Mouse (Mus musculus) bone marrow macrophage, adult 2 months (primary cell): ENCODE measurements around the gene Syt13. TPM values are rescaled to one million over a fixed set of nuclear protein-coding genes. Genes with fewer than 3 reads are reported as not detected.

Experiments
- H3K27ac ChIP-seq: 2 replicates; pipeline ENCODE4 v1.5.1; 2012; ENCODE audit warnings: low read depth, low read length; ENCODE audit not compliant: insufficient read depth
- H3K4me1 ChIP-seq: 2 replicates; pipeline ENCODE4 v1.6.1; 2012; ENCODE audit warnings: low read length; ENCODE audit not compliant: control insufficient read depth, insufficient read depth
- H3K4me3 ChIP-seq: 2 replicates; pipeline ENCODE4 v1.5.1; 2012; ENCODE audit warnings: mild to moderate bottlenecking, low read length, moderate library complexity; ENCODE audit not compliant: insufficient read depth
- CTCF ChIP-seq: IDR thresholded peaks from 2 replicates; pipeline ENCODE4 v1.5.1; 2012; ENCODE audit warnings: low read depth, mild to moderate bottlenecking, low read length, moderate library complexity
- POLR2A ChIP-seq: IDR thresholded peaks from 2 replicates; pipeline ENCODE4 v1.6.1; 2012; ENCODE audit warnings: mild to moderate bottlenecking, low read depth, low read length, borderline replicate concordance
- polyA plus RNA-seq: library from polyadenylated mRNA; stranded (reverse); fragments of >200 nt; gene quantifications from 2 replicates; pipeline ENCODE4 v1.2.4, GENCODE M21; 2012; ENCODE audit not compliant: missing spikeins, insufficient read depth, insufficient read length

The Syt13 gene
- polyA plus RNA-seq, 1 experiment, result not detected

DNA sequence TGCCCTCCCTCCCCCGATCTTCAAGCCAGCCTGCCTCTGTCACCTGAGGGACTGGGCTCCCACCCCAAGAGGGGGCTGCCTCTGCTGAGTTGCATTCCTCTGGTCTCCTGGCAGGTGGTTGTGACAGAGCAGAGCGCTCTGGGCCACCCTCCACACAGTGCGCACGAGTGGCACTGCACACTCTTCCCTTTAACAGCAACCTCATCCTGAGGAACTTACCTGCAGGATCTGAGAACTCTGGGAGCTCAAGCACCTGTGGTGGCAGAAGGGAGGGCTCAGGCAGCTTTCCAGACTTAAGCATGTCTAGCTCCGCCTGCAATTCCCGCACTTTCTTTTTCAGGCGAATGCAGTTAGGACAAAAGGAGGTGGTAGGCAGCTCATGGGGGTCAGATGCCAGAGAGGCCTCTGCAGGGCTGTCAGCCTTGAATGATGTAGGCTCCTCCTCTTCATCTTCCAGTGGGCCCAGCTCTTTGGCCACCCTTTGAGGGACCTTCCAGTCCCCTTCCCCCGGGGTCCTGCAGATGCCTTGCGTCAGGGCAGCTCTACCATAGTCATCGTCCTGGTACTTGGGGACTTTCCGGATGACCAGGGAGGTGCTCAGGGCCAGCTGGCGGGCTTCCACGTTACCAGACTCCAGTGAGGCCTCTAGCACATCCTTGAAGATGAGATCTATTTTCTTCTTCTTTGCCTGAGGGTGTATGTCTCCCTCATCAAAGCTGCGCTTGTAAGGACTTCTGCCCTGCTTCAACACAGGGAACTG lies 60.3 kb downstream of the Syt13 start:
- H3K4me3 ChIP-seq, result no peak overlapping the region
- TF ChIP-seq POLR2A, result no peak
- no peak for TF ChIP-seq CTCF
- H3K27ac ChIP-seq, result no peak overlapping the region
- H3K4me1 ChIP-seq, result no peaks in the 10 kb centered on the region

DNA sequence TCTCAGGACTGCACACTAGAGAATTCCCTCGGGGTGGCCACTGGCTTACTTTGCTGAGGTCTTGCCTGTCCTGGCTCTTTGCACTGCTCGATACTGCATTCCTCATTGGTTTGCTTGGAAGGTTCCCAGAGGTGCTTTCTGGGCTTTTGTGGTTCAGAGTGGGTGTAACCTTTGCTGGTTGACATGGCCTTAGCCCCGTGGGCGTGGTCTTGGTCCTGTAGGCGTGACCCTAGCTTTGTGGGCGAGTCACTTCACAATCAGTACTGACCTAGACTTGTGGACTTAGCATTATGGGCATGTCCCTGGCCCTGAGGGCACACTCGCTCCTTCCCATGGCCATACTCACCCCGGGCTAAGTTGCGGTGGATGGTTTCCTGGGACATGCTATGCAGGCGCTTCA lies 65.3 kb downstream of the Syt13 start:
- no peak for TF ChIP-seq CTCF
- TF ChIP-seq POLR2A, result no peak
- Histone ChIP-seq H3K4me3 (no peak overlapping the region), H3K27ac (no peak overlapping the region), H3K4me1 (no peaks in the 10 kb centered on the region)

DNA sequence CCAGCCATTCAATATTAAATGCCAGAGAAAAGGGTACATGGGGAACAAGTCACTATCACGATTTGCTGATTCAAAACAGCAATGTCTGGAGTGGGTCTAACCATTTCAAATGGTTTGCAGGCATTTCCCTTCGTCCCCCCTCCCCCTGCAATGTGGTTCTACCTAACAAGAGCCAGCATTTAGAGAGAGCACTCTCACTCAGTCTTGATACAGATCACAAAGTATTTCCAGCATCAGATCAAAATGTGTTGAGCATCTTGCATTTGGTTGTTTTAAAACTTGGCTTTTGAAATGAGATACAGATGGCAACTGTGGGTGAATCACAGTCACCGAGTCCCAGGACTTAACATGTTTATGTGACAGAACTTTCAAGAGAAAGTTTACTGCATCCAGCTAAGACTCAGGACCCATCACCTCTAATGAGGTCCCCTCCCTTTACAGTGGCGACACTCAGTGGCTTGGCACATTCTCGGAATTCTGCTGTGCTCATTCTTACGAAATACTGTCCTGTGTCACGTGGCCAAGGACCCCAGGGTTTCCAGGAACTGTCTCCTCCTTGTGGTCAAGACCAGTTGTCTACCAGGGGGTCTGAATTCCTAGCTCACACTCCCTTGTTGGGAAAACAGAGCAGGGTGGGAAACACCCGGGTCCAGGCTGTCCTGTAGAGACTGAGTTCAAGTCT lies 67.8 kb downstream of the Syt13 start:
- H3K27ac ChIP-seq, result no peak overlapping the region
- H3K4me1 ChIP-seq, result no peaks in the 10 kb centered on the region
- H3K4me3 ChIP-seq, result no peak overlapping the region
- TF ChIP-seq POLR2A (no peak), CTCF (no peak)

DNA sequence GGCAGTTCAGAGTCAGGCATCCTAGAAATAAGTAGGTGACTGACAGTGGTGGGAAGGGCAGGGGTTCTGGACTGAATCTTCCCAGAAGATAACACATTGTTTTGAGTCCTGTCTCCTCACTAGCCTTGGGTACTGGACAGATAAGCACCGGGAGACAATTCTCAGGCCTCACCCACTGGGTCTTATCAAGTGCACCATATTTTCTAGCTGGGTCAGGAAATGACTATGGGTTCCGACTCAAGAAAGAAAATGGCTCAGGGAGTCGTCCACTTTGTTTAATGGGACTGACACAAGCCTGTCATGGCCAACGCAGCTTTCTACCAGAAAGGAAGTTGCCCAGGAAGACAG lies 68.3 kb downstream of the Syt13 start:
- H3K27ac ChIP-seq, result no peak overlapping the region
- no peaks in the 10 kb centered on the region for H3K4me1 ChIP-seq
- TF ChIP-seq CTCF, result no peak
- TF ChIP-seq POLR2A, result no peak
- H3K4me3 ChIP-seq, result no peak overlapping the region

DNA sequence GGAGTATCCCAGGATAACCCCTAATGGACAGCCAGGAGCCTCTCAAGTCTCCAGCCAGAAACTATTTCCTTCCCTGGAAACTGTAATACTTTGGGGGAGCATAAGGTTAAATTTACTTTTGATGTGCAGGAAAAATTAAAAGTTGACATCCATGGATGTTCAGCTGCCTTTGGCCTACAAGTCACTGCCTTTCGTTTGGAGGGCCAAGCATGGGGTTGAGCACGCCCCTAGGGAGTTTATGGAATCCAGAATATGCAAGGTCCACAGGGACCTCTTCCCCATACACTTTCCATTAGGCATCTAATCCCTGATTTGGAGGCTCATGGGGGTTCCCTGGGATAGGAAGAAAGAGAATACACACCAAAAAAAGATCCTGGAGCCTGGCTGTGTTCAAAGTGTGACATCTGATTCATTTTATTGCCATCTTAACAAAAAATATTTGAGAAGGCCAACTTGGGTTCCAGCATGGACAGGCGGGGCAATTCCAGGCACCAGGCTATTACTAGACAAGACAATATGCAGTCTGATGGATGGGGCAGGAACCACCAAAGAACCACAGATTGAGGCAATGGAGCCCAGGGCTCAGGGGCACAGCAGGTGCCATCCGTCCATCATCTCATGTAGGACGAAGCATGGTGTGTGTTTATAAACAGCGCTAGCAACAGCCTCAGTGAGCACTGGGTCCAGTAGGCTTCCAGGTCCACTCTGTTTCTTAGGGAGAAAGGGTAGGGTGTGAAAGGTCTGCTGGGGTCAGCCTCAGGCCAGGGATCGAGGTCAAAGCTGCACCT lies 69.6 kb downstream of the Syt13 start:
- Histone ChIP-seq H3K4me3 (no peak overlapping the region), H3K27ac (no peak overlapping the region), H3K4me1 (no peaks in the 10 kb centered on the region)
- TF ChIP-seq POLR2A (no peak), CTCF (no peak)

DNA sequence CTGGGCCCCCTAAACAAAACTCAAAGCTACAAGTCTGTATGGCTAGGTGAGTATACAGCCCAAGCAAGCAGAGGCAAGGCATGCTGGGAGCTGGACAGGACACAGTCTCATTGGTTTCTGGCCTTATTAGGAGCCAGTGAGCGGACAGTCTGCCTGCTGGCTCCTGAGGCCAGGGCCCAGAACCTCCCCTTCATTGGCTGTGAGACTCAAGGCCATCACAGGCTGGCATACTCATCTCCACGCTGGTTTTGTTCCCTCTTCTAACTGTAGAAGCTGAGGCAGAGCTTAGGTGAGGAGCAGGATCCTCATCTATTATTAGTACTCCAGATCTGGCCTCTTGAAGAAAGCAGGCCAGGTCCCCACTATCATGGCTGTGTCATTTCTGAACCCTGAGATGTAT lies 70.3 kb downstream of the Syt13 start:
- Histone ChIP-seq H3K27ac (no peak overlapping the region), H3K4me3 (no peak overlapping the region), H3K4me1 (no peaks in the 10 kb centered on the region)
- TF ChIP-seq POLR2A (no peak), CTCF (no peak)

DNA sequence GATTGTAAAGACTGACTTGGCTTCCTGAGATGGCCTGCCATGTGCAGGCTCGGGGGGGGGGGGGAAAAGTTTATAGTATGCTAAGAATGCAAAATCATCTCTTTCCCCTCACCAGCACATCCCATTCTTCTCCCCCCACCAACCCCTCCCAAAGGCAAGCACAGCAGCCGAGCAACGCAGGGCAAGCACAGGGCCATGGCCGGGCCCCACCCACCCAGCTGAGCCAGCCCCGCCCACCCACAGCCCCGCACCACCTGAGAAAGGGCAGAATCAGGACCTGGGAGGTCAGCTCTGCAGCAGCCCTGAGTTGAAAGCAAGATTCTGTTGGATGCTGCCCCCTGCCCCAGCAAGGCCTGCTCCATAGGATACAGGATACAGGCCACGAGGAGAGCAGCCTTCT lies 70.7 kb downstream of the Syt13 start:
- no peak overlapping the region for H3K4me3 ChIP-seq
- TF ChIP-seq POLR2A, result no peak
- no peak for TF ChIP-seq CTCF
- H3K4me1 ChIP-seq, result no peaks in the 10 kb centered on the region
- H3K27ac ChIP-seq, result no peak overlapping the region

DNA sequence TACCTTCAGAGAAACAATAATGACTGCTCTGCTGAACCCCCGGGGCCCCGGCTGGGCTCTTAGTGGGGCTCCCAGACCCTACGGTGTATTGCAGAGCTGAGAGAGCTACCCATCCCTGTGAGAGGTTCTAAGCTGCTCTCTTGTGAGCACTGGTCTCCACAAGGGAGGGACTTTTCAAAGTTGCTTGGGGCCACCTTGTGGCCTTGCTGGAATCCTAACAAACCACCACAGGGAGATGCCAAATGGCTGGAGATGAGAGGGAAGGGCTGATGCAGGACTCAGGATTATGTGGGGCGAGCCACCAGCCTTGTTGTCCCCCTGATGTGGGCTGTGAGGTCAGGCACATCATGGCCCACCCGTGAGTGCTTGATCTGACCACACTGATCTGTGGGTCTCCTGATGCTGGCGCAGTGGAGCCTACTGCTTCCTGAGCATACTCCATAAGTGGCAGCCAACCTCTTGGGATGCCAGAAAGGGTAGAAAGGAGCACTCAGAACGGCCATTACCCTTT lies 72.3 kb downstream of the Syt13 start:
- Histone ChIP-seq H3K27ac (no peak overlapping the region), H3K4me3 (no peak overlapping the region), H3K4me1 (no peaks in the 10 kb centered on the region)
- TF ChIP-seq CTCF, result no peak
- TF ChIP-seq POLR2A, result no peak

DNA sequence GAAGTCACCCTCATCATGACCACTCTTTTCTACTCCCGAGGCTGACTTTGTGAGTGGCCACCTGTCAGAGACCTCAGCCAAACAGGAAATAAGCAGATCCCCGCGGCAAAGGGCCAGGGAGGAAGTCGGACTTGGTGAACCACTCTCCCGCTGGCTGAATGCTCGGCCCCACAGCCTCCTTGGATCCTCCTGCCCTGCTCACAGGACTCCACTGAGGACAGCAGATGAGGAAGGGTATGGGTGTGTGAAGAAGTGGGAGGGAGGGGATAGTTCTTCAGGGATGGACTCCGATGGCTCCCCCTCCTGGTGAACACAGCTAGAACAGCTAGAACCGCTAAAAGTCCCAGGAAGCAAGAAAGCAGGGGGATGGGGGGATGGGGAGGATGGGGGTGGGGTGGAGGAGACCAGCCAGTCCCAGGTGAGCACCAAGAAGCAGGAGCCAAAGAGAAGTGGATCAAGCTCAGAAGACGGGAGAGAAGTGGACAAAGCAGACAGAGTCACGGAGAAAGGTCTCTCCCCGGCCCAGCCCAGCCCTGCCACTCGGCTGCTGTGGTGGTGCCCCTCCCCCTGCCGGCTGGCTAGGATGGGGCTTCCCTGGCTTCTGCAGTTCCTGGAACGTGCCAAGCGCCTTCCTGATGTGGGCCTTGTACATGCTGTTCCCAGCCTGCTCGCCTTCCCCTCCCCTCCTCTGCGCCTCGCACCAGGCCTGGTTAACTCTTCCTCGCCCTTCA lies 73.2 kb downstream of the Syt13 start:
- TF ChIP-seq CTCF (no peak), POLR2A (no peak)
- Histone ChIP-seq H3K4me1 (no peaks in the 10 kb centered on the region), H3K4me3 (no peak overlapping the region), H3K27ac (no peak overlapping the region)
